Mouse (Mus musculus) ES-E14 (cell line): ENCODE measurements around the gene Lancl2.

Source experiments
- CHD2 ChIP-seq: IDR thresholded peaks from 2 replicates; pipeline ENCODE4 v1.6.1; 2014; ENCODE audit warnings: mild to moderate bottlenecking, low read depth, low read length, inconsistent platforms
- HCFC1 ChIP-seq: IDR thresholded peaks from 2 replicates; pipeline ENCODE4 v1.6.1; 2012; ENCODE audit warnings: low read length, inconsistent platforms, borderline replicate concordance; ENCODE audit not compliant: insufficient read depth
- MAFK ChIP-seq: IDR thresholded peaks from 2 replicates; pipeline ENCODE4 v1.6.1; 2014; ENCODE audit warnings: mild to moderate bottlenecking, low read depth, low read length, inconsistent platforms; ENCODE audit not compliant: insufficient read depth
- ZC3H11A ChIP-seq: IDR thresholded peaks from 2 replicates; pipeline ENCODE4 v1.6.1; 2012; ENCODE audit warnings: low read depth, mild to moderate bottlenecking, inconsistent platforms, low read length, borderline replicate concordance
- ZNF384 ChIP-seq: IDR thresholded peaks from 2 replicates; pipeline ENCODE4 v1.6.1; 2012; ENCODE audit warnings: low read depth, low read length, inconsistent platforms

DNA sequence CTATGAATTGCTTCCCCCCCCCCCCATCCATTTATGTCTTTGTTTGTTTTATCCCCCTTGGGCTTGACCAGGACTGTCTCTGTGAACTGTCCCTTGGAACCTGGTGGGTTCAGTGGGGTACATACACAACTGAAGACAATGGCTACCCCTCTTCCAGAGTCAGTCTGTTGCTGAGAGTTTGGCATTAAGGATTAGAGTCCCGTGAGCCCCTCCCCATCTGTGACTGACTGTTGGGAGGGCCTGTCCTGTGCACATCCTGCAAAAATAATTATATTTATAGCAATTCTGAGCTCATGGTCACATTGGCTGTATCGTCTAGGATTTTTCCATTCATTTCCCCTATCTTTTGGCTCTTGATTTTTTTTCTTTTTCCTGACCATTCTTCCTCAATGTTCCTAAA, 1.4 kb downstream of the Lancl2 start:
- TF ChIP-seq CHD2, result no peak
- no peak for TF ChIP-seq HCFC1
- no peak for TF ChIP-seq ZC3H11A
- no peak for TF ChIP-seq MAFK
- TF ChIP-seq ZNF384, result no peak
